Mouse (Mus musculus) liver, adult (tissue): ENCODE results near the gene Pramel6.
"Not testable (repeated sequence)": the region's sequence is repeated elsewhere in the genome, so short reads cannot be mapped to it uniquely, and the experiment has no call there.

Source experiments
- GATA4 ChIP-seq: IDR thresholded peaks from 2 replicates; pipeline ENCODE4 v1.6.1; 2014; ENCODE audit warnings: mild to moderate bottlenecking, low read length; ENCODE audit not compliant: insufficient replicate concordance

The Pramel6 gene

DNA sequence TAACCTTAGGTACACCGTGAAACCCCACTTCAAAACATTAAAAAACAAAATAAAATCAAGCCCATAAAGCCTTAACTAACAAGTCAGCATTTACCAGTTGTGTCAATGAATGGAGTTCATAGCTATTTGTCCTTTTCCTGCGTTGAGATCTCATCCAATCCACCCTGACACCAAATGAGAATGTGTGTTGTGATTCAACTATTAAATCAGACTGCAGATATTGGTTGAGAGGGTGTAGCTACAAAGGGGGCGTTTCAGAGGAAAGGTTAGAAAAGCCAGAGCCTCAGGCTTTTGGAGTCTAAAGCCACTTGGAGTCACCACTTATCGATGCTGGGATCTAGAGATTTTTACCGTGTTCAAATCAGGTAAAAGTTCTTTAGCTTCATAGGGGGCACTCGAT lies at the start of gene Pramel6:
TSS of gene Pramel6 (plus strand) at position 301 of the 400 bp plus-strand sequence.
- no peak for TF ChIP-seq GATA4

- TF ChIP-seq GATA4 = no peak
Measured at GRCm38 (mm10) chr2:87461769-87462168, 44.6 kb upstream of the Pramel6 start.

DNA sequence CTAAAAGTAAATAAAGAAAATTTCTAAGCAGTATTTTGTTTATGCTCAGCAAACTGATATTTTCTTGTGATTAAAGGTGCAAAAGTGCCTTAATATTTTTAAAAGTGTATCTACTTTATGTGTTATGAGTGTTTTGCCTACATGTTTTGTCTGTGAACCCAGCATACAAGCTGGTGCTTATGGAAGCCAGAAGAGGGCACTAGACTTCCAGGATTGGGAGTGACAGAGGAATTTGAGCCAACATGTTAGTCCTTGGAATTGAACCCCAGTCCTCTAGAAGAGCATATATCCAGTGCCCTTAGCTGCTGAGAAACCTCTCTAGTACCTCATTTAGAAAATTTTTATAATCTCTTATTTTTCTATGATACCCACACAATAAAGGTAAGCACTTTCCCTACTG lies 26.2 kb upstream of the Pramel6 start:
- no peak for TF ChIP-seq GATA4

DNA sequence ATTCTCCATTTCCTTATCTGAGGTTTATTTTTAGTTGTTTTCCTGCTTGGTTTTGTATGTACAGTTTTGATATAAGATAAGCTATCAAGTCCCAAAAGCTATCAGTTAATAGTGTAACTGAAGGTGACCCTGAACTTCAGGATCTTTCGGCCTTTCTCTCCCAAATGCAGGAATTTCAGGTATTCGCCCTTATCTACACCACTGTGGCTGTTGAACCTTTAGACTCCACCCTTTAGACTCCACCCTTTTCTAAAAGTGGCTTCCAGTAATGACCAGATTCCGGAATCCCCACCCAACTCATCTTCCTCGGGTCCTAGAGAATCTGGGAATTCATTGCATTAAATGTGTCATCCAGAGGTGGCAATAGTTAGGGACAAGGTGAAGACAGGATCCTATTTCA lies 25.2 kb upstream of the Pramel6 start:
- no peak for TF ChIP-seq GATA4

- TF ChIP-seq GATA4 = no peak
Measured at GRCm38 (mm10) chr2:87482276-87482675, 24.1 kb upstream of the Pramel6 start.

DNA sequence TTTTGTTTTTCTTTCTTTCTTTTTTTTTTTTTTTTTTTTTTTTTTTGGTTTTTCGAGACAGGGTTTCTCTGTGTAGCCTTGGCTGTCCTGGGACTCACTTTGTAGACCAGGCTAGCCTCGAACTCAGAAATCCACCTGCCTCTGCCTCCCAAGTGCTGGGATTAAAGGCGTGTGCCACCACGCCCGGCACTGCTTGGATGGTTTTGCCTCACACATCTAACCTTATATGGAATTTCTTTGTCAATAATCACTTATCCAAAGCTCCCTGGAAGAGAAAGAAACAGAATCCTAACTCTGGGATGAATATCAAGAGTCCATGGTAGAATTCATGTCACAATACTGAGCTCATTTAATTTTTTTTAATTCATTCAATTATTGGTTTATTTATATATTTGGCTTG lies 9.4 kb upstream of the Pramel6 start, which contains the start of gene Pramel7:
TSS of gene Pramel7 (minus strand) at position 101 of the 400 bp plus-strand sequence.
- not testable (repeated sequence) for TF ChIP-seq GATA4

DNA sequence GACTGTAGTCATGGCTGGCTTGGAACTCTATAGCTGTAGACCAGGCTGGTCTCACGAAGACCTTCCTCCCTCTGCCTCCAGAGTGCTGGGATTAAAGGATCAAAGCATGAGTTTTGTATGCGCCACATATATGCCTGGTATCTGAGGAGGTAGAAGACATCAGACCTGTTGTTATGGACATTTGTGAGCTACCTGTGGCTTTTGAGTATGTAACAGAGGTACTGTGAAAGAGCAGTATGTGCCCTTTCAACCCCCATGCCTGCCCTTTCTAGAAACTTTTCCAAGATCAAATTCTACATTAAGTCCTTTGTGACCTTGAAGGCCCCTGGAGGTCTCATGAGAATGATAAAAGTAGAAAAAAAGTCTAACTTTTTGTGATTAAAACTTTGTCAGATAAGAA lies 8.7 kb downstream of the Pramel6 start:
- TF ChIP-seq GATA4 = no peak

DNA sequence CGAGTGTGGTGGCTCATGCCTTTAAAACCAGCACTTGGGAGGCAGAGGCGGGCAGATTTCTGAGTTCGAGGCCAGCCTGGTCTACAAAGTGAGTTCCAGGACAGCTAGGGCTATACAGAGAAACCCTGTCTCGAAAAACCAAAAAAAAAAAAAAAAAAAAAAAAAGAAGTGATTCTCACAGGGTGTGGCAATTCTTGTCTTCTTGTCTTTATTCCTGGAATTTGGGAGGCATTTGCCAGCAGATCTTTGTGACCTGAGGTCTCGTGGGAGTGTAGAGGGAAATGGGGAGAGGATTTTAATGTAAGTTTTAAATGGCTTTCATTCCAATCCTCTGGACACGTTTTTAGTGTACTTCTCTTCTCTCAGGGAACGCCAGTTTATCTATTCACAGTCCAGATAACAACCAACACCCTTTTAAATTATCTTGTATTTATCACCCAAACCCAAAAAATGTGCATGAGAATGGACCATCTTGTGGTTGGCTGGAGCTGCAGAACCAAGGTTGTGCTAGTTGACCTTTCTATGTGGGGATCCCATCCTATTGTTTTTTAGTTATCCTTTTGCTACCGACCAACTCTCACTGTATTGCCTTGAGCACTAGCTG lies 9.2 kb downstream of the Pramel6 start:
- no peak for TF ChIP-seq GATA4

DNA sequence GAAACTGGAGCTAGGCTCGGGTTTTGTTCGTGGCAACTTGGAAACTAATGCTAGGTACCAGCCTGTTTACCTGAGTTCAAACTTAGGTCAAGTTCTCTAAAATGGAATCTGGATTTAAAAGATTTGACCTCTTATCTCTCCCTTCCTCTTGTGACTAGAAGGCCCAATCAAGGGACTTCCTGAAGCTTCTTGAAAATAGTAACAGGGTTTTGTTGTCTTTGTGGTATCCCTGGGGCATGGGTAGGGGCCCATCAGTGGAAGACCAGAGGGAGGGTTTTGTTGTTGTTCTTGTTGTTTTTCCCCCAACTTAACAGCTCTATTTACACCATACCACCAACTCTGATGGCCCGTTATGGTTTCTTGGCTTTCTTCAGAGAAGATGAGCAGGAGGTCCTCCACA lies 10.2 kb downstream of the Pramel6 start:
- no peak for TF ChIP-seq GATA4

DNA sequence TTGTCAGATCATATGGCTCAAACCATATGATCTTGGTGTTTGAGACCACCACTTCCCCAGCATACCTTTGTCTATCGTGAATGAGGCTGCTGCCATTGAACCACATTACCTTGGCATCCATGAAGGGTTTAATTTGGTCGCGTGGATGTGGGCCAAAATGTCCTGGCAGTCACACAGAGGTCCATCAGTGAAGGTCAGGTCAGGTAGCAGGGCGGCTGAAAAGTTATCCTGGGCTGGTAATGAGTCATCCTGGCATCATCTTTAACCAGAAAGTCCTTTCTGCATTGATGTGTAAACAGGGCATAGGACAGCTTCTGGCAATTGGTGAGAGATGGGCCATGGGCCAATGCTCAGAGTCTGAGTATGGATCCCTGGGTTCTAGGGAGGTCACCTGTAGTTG lies 14.3 kb downstream of the Pramel6 start:
- no peak for TF ChIP-seq GATA4

DNA sequence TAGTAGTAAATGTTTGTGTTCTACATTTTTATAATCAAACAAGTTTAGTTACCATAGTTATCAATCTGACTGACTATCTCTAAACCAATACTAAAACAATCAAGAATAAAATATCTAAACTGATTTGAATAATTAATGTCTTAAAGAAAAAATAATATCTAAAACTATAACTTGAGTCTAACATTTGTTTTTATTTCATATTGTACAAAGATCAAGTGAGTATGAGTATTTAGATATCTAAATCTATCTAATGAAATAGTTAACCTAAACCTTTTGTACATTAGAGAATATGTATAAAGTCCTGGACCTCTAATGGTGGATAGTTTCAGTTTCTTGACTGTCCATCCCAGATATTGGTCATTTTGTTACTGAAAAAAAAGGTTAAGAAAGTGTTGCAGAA lies 25.1 kb downstream of the Pramel6 start, which contains the start of gene Olfr153:
TSS of gene Olfr153 (plus strand) at position 301 of the 400 bp plus-strand sequence.
- no peak for TF ChIP-seq GATA4

- no peak for TF ChIP-seq GATA4
Measured at GRCm38 (mm10) chr2:87534826-87535225, 28.5 kb downstream of the Pramel6 start.

DNA sequence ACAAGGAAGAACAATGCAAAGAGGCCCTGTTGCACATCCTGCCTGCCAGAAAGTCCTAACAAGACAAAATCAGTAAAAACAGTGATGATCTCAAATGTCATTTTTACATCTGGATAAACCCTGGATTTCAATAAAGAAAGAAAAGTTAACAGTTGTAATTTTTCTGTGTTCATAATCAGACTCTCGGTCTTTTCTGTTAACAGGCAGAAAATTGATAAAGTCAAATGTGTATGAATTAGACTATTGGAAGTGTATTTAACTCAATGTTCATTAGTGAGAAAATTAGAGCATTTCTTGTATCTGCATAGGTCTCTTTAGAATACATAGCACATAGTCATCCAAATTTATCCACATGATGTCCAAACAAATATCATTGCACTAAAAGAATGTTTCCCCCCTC lies 39.1 kb downstream of the Pramel6 start, which contains the start of gene Olfr1128:
TSS of gene Olfr1128 (minus strand) at position 101 of the 400 bp plus-strand sequence.
- TF ChIP-seq GATA4 = no peak
